Mouse (Mus musculus) Muller cell, postnatal 12 days (primary cell): ENCODE measurements around the gene Cbfa2t3.
A peak's percentile ranks its signal among the peaks of the same experiment; 100 is the strongest.

Source experiments
- DNase-seq: peaks from one replicate; pipeline ENCODE4 v3.0.0-alpha.2; 2015; ENCODE audit errors: inconsistent ontology term

Cbfa2t3 gene

GRCm38 (mm10) chr8:122699005-122699492, at the start of gene Cbfa2t3:
Gene Cbfa2t3, minus strand, starts transcription at chr8:122699109.
- no peak for DNase-seq

- no peak for DNase-seq
These were observed 48.9 kb upstream of the Cbfa2t3 start for GRCm38 (mm10) chr8:122747825-122748224.

GRCm38 (mm10) chr8:122746439-122746838, 47.5 kb upstream of the Cbfa2t3 start:
- no peak for DNase-seq

- DNase-seq: no peak
These were observed 46.9 kb upstream of the Cbfa2t3 start for GRCm38 (mm10) chr8:122745750-122746275.

- DNase-seq: no peak
These were observed 46.3 kb upstream of the Cbfa2t3 start for GRCm38 (mm10) chr8:122745022-122745749.

- no peak for DNase-seq
These were observed 43.6 kb upstream of the Cbfa2t3 start for GRCm38 (mm10) chr8:122742471-122742870.

- peak; percentile 29 for DNase-seq
These were observed 40.3 kb upstream of the Cbfa2t3 start for GRCm38 (mm10) chr8:122739102-122739725.

- DNase-seq: no peak
These were observed 39.0 kb upstream of the Cbfa2t3 start for GRCm38 (mm10) chr8:122737886-122738285.

- no peak for DNase-seq
These were observed 38.2 kb upstream of the Cbfa2t3 start for GRCm38 (mm10) chr8:122737071-122737470.

- DNase-seq: no peak
These were observed 37.7 kb upstream of the Cbfa2t3 start for GRCm38 (mm10) chr8:122736623-122737022.

GRCm38 (mm10) chr8:122735542-122736473, 36.9 kb upstream of the Cbfa2t3 start:
- DNase-seq: no peak

GRCm38 (mm10) chr8:122735110-122735509, 36.2 kb upstream of the Cbfa2t3 start:
- DNase-seq: no peak

- no peak for DNase-seq
These were observed 29.7 kb upstream of the Cbfa2t3 start for GRCm38 (mm10) chr8:122728630-122729029.

GRCm38 (mm10) chr8:122727412-122727811, 28.5 kb upstream of the Cbfa2t3 start:
- DNase-seq: no peak

- no peak for DNase-seq
These were observed 27.9 kb upstream of the Cbfa2t3 start for GRCm38 (mm10) chr8:122726789-122727188.

- DNase-seq: no peak
These were observed 26.3 kb upstream of the Cbfa2t3 start for GRCm38 (mm10) chr8:122725187-122725586.

GRCm38 (mm10) chr8:122720811-122721640, 22.1 kb upstream of the Cbfa2t3 start:
- no peak for DNase-seq

GRCm38 (mm10) chr8:122720070-122720729, 21.3 kb upstream of the Cbfa2t3 start:
- no peak for DNase-seq

- no peak for DNase-seq
These were observed 20.7 kb upstream of the Cbfa2t3 start for GRCm38 (mm10) chr8:122719500-122720065.
